Mouse (Mus musculus) B cell, adult 2 months (primary cell): Measurements from ENCODE around the gene Ssty1.
"Not testable (repeated sequence)": the region's sequence is repeated elsewhere in the genome, so short reads cannot be mapped to it uniquely, and the experiment has no call there.

Source experiments
- DNase-seq, 2 experiments: peaks; one replicate each; pipeline ENCODE4 v3.0.0; 2022

Gene Ssty1

DNA sequence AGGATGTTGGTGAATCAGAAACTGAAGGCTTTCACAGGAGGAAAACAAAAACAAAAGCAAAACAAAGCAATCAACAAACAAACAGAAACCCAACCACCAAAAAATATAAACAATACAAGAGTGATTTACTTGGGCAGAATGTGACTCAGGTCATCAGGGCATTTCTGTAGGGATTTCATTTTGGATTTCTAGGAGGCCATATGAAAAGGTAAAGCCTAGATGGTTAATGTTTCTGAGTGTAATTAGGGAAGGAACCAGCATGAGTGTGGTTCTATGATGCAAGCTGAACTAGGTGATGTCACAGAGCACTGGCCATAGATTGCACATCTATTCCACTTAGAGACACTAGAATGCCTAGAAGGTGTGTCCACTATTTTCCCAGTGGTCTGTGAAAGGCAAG lies at the start of gene Ssty1:
Ssty1 (plus strand) TSS at position 301 of the 400 bp plus-strand sequence.
- not testable (repeated sequence) for DNase-seq

DNA sequence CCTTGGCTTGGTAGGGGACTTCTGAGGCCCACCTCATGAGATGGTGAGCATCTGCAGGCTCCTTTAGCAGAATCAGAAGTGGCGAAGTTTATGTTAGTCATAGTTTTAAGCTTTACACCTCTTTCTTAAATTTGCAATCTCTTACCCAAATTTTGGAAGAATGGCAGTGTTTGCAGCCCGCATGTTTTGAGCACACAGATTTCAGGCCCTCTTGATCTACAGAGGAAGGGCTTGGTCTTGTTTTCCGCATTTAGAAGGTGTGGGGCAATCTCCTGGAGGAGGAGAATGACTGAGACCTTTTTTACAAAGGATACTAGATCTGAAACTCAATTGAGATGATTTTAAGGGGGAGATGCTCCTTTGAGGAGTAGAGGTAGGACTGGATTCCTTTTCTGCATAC lies 27.2 kb upstream of the Ssty1 start, which contains the start of gene Gm21764:
Gm21764 (minus strand) TSS at position 101 of the 400 bp plus-strand sequence.
- DNase-seq = not testable (repeated sequence)
